Mouse (Mus musculus): ENCODE results near the gene Kremen2. TPM values are rescaled to one million over a fixed set of nuclear protein-coding genes. Genes with fewer than 3 reads are reported as not detected.

Gene Kremen2
- polyA plus RNA-seq, 1 experiment from 2014 or later: 0.73 TPM

GRCm38 (mm10) chr17:23719455-23719854, 26.2 kb downstream of the Kremen2 start:
- ATAC-seq (replicated peaks; ENCODE audit: low FRiP score) (0 out of 2 replicates have a peak, but pooled peaks have one; percentile 11), DNase-seq (ENCODE audit: low spot score) (no peak)
- Histone ChIP-seq H3K9ac (ENCODE audit: low read depth, low read length) (no peak overlapping the region), H3K4me3 (ENCODE audit: low read depth, low read length) (no peak overlapping the region), H3K4me2 (no peak overlapping the region), H3K27me3 (replicated peaks; ENCODE audit: control insufficient read depth, insufficient read depth, low read length) (no peaks in the 10 kb centered on the region), H3K36me3 (ENCODE audit: control insufficient read depth, insufficient read depth, low read length) (no peaks in the 10 kb centered on the region), H3K27ac (ENCODE audit: low read depth, low read length) (no peak overlapping the region), H3K9me3 (ENCODE audit: control insufficient read depth, low read length) (no peaks in the 10 kb centered on the region), H3K4me1 (replicated peaks; ENCODE audit: control insufficient read depth, insufficient read depth, low read length) (no peaks in the 10 kb centered on the region)
- 25% methylated on average over 1 of the region's 1 CpGs for WGBS

DNA sequence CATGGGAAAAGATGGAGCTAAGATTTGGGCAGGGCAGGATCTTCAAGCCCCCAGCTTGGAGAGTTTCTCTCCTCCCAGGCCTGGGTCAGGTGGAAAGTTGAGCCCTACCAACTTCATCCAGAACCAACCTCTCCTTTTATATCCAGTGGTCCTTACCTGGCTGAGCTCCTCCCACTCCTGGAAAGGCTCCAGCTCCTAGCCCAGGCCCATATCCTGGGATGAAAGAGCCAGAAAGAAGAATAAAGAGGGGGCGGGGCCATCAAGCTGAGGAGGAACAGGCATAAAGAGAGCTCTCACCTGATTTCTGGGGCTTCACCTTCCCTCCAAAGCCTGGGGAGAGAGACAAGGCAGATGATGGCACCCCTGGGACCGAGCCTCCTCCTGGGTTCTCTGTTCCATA, 28.6 kb downstream of the Kremen2 start:
- WGBS: 51% methylated on average over 2 of the region's 2 CpGs
- no peak overlapping the region for H3K4me3 ChIP-seq (ENCODE audit: low read depth, low read length)
- H3K9me3 ChIP-seq (ENCODE audit: control insufficient read depth, low read length): no peaks in the 10 kb centered on the region
- H3K4me2 ChIP-seq: no peak overlapping the region
- H3K27ac ChIP-seq (ENCODE audit: low read depth, low read length): no peak overlapping the region
- H3K27me3 ChIP-seq (replicated peaks; ENCODE audit: control insufficient read depth, insufficient read depth, low read length): no peaks in the 10 kb centered on the region
- H3K36me3 ChIP-seq (ENCODE audit: control insufficient read depth, insufficient read depth, low read length): no peaks in the 10 kb centered on the region
- H3K9ac ChIP-seq (ENCODE audit: low read depth, low read length): no peak overlapping the region
- DNase-seq (ENCODE audit: low spot score) (no peak), ATAC-seq (replicated peaks; ENCODE audit: low FRiP score) (no peak)
- no peaks in the 10 kb centered on the region for H3K4me1 ChIP-seq (replicated peaks; ENCODE audit: control insufficient read depth, insufficient read depth, low read length)

GRCm38 (mm10) chr17:23706212-23706611, 39.4 kb downstream of the Kremen2 start:
- 0% methylated on average over 3 of the region's 3 CpGs for WGBS
- Histone ChIP-seq H3K4me3 (ENCODE audit: low read depth, low read length) (no peak overlapping the region), H3K4me2 (no peak overlapping the region), H3K27ac (ENCODE audit: low read depth, low read length) (no peak overlapping the region), H3K36me3 (ENCODE audit: control insufficient read depth, insufficient read depth, low read length) (no peaks in the 10 kb centered on the region), H3K9ac (ENCODE audit: low read depth, low read length) (no peak overlapping the region), H3K9me3 (ENCODE audit: control insufficient read depth, low read length) (no peaks in the 10 kb centered on the region), H3K4me1 (replicated peaks; ENCODE audit: control insufficient read depth, insufficient read depth, low read length) (no peaks in the 10 kb centered on the region), H3K27me3 (replicated peaks; ENCODE audit: control insufficient read depth, insufficient read depth, low read length) (peaks cover 4% of the 10 kb centered on the region)
- ATAC-seq (replicated peaks; ENCODE audit: low FRiP score): peak; percentile 60; the same call in 1 of the 2 replicates
- peak; percentile 71 for DNase-seq (ENCODE audit: low spot score)

GRCm38 (mm10) chr17:23705525-23706104, 40.0 kb downstream of the Kremen2 start:
- H3K9me3 ChIP-seq (ENCODE audit: control insufficient read depth, low read length): no peaks in the 10 kb centered on the region
- no peak overlapping the region for H3K4me3 ChIP-seq (ENCODE audit: low read depth, low read length)
- no peaks in the 10 kb centered on the region for H3K4me1 ChIP-seq (replicated peaks; ENCODE audit: control insufficient read depth, insufficient read depth, low read length)
- DNase-seq (ENCODE audit: low spot score) (no peak), ATAC-seq (replicated peaks; ENCODE audit: low FRiP score) (no peak)
- H3K27ac ChIP-seq (ENCODE audit: low read depth, low read length): no peak overlapping the region
- peaks cover 10% of the 10 kb centered on the region for H3K27me3 ChIP-seq (replicated peaks; ENCODE audit: control insufficient read depth, insufficient read depth, low read length)
- H3K36me3 ChIP-seq (ENCODE audit: control insufficient read depth, insufficient read depth, low read length): no peaks in the 10 kb centered on the region
- 70% methylated on average over 7 of the region's 7 CpGs for WGBS
- no peak overlapping the region for H3K4me2 ChIP-seq
- H3K9ac ChIP-seq (ENCODE audit: low read depth, low read length): no peak overlapping the region

- DNase-seq (ENCODE audit: low spot score): no peak
- 62% methylated on average over 7 of the region's 7 CpGs for WGBS
- H3K27ac ChIP-seq (ENCODE audit: low read depth, low read length): no peak overlapping the region
- peaks cover 17% of the 10 kb centered on the region for H3K27me3 ChIP-seq (replicated peaks; ENCODE audit: control insufficient read depth, insufficient read depth, low read length)
- H3K4me2 ChIP-seq: no peak overlapping the region
- ATAC-seq (replicated peaks; ENCODE audit: low FRiP score): no peak
- H3K9ac ChIP-seq (ENCODE audit: low read depth, low read length): no peak overlapping the region
- no peaks in the 10 kb centered on the region for H3K36me3 ChIP-seq (ENCODE audit: control insufficient read depth, insufficient read depth, low read length)
- H3K4me1 ChIP-seq (replicated peaks; ENCODE audit: control insufficient read depth, insufficient read depth, low read length): no peaks in the 10 kb centered on the region
- H3K4me3 ChIP-seq (ENCODE audit: low read depth, low read length): no peak overlapping the region
- H3K9me3 ChIP-seq (ENCODE audit: control insufficient read depth, low read length): no peaks in the 10 kb centered on the region
Observed at GRCm38 (mm10) chr17:23704741-23705140, 40.9 kb downstream of the Kremen2 start.

- WGBS: 80% methylated on average over 9 of the region's 9 CpGs
- no peak overlapping the region for H3K9ac ChIP-seq (ENCODE audit: low read depth, low read length)
- H3K4me1 ChIP-seq (replicated peaks; ENCODE audit: control insufficient read depth, insufficient read depth, low read length): 0 out of 2 replicates have a peak, but pooled peaks cover 3% of the 10 kb centered on the region
- H3K4me2 ChIP-seq: no peak overlapping the region
- H3K36me3 ChIP-seq (ENCODE audit: control insufficient read depth, insufficient read depth, low read length): no peaks in the 10 kb centered on the region
- DNase-seq (ENCODE audit: low spot score) (no peak), ATAC-seq (replicated peaks; ENCODE audit: low FRiP score) (no peak)
- H3K9me3 ChIP-seq (ENCODE audit: control insufficient read depth, low read length): no peaks in the 10 kb centered on the region
- no peak overlapping the region for H3K4me3 ChIP-seq (ENCODE audit: low read depth, low read length)
- no peak overlapping the region for H3K27ac ChIP-seq (ENCODE audit: low read depth, low read length)
- peaks cover 32% of the 10 kb centered on the region for H3K27me3 ChIP-seq (replicated peaks; ENCODE audit: control insufficient read depth, insufficient read depth, low read length)
Observed at GRCm38 (mm10) chr17:23703301-23703700, 42.3 kb downstream of the Kremen2 start.

- Histone ChIP-seq H3K27ac (ENCODE audit: low read depth, low read length) (no peak overlapping the region), H3K9me3 (ENCODE audit: control insufficient read depth, low read length) (no peaks in the 10 kb centered on the region), H3K9ac (ENCODE audit: low read depth, low read length) (no peak overlapping the region), H3K4me3 (ENCODE audit: low read depth, low read length) (peak overlapping the region; percentile 72), H3K36me3 (ENCODE audit: control insufficient read depth, insufficient read depth, low read length) (no peaks in the 10 kb centered on the region), H3K27me3 (replicated peaks; ENCODE audit: control insufficient read depth, insufficient read depth, low read length) (peaks cover 42% of the 10 kb centered on the region), H3K4me2 (peak overlapping the region; percentile 98), H3K4me1 (replicated peaks; ENCODE audit: control insufficient read depth, insufficient read depth, low read length) (peaks cover 3% of the 10 kb centered on the region; the same call in 1 of the 2 replicates)
- 0% methylated on average over 16 of the region's 28 CpGs for WGBS
- peak; percentile 93 for ATAC-seq (replicated peaks; ENCODE audit: low FRiP score)
- DNase-seq (ENCODE audit: low spot score): peak; percentile 73
Observed at GRCm38 (mm10) chr17:23700079-23700478, 45.6 kb downstream of the Kremen2 start.

DNA sequence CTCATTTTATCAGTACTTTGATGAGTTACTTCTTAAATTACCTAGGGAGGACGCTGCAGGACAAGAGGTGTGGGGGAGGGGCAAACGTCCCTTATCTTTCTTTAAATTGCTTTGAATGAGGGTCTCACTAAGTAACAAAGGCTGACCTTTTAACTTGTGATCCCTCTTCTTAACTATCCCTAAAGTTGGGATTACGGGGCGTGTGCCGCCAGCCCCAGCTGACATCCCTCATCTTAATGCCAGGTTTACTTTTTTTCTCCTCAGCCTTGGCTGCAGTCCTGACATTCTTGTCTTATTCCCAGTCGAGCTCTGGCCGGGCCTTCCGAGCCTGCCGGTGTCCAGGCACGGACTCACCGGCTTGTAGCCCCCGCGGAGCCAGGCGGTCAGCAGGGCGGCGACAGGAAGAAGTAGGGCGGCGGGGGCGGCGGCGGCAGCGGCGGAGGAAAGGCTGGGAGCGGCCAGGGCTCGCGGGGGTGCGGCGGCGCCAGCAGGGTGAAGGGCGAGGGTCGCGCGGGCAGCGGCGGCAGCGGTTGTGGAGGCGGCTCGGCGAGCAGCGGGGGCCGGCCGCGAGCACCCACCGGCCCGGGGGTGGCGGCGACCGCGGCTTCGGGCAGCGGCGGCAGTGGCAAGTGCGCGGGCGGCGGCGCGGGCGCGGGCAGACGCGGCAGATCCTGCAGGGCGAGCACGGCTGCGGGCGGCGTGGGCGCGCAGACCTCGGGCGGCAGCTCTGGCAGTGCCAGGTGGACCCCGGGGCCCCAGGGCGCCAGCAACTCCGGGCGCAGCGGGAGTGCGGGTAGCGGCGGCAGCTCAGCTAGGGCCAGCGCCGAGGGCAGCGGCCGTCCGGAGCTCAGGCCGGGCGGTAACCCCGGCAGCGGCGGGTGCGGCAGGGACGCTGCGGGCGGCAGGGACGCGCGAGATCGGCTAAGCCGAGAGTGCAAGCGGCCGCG, 46.2 kb downstream of the Kremen2 start:
- Histone ChIP-seq H3K9ac (ENCODE audit: low read depth, low read length) (peak overlapping the region; percentile 50), H3K4me2 (peak overlapping the region; percentile 98), H3K4me3 (ENCODE audit: low read depth, low read length) (peak overlapping the region; percentile 72), H3K27ac (ENCODE audit: low read depth, low read length) (no peak overlapping the region), H3K36me3 (ENCODE audit: control insufficient read depth, insufficient read depth, low read length) (no peaks in the 10 kb centered on the region), H3K4me1 (replicated peaks; ENCODE audit: control insufficient read depth, insufficient read depth, low read length) (peaks cover 3% of the 10 kb centered on the region; the same call in 1 of the 2 replicates), H3K9me3 (ENCODE audit: control insufficient read depth, low read length) (no peaks in the 10 kb centered on the region), H3K27me3 (replicated peaks; ENCODE audit: control insufficient read depth, insufficient read depth, low read length) (peaks cover 44% of the 10 kb centered on the region)
- no peak; the same call in none of the 2 replicates for ATAC-seq (replicated peaks; ENCODE audit: low FRiP score)
- peak; percentile 58 for DNase-seq (ENCODE audit: low spot score)
- under 1% methylated on average over 95 of the region's 101 CpGs for WGBS

All from liver, embryonic 11.5 days (tissue).